Mouse (Mus musculus): Measurements from ENCODE around the gene Prr5l.

Gene Prr5l

GRCm38 (mm10) chr2:101721835-101722234, 161.0 kb downstream of the Prr5l start:
- no peak for DNase-seq

GRCm38 (mm10) chr2:101717162-101717561, 165.7 kb downstream of the Prr5l start:
- DNase-seq: no peak

- peak; percentile 60 for DNase-seq
Measured at GRCm38 (mm10) chr2:101715650-101716323, 167.0 kb downstream of the Prr5l start.

GRCm38 (mm10) chr2:101711608-101712007, 171.2 kb downstream of the Prr5l start:
- no peak for DNase-seq

- peak; percentile 53 for DNase-seq
Measured at GRCm38 (mm10) chr2:101705941-101706485, 176.8 kb downstream of the Prr5l start.

GRCm38 (mm10) chr2:101699284-101699683, 183.5 kb downstream of the Prr5l start:
- DNase-seq: no peak

- DNase-seq: no peak
Measured at GRCm38 (mm10) chr2:101695584-101695983, 187.2 kb downstream of the Prr5l start.

- peak; percentile 47 for DNase-seq
Measured at GRCm38 (mm10) chr2:101693577-101694215, 189.1 kb downstream of the Prr5l start.

- no peak for DNase-seq
Measured at GRCm38 (mm10) chr2:101693043-101693442, 189.8 kb downstream of the Prr5l start.

GRCm38 (mm10) chr2:101690252-101690827, 192.5 kb downstream of the Prr5l start:
- DNase-seq: no peak

- no peak for DNase-seq
Measured at GRCm38 (mm10) chr2:101688011-101688410, 194.8 kb downstream of the Prr5l start.

GRCm38 (mm10) chr2:101684421-101684820, 198.4 kb downstream of the Prr5l start:
- no peak for DNase-seq

- no peak for DNase-seq
Measured at GRCm38 (mm10) chr2:101679164-101679784, 203.6 kb downstream of the Prr5l start.

- DNase-seq: peak; percentile 94
Measured at GRCm38 (mm10) chr2:101678236-101679021, 204.4 kb downstream of the Prr5l start, which contains the start of gene Traf6. TSS of gene Traf6 (plus strand) at chr2:101678429.

- DNase-seq: no peak
Measured at GRCm38 (mm10) chr2:101673547-101673946, 209.3 kb downstream of the Prr5l start.

GRCm38 (mm10) chr2:101668751-101669150, 214.1 kb downstream of the Prr5l start:
- DNase-seq: no peak

- DNase-seq: no peak
Measured at GRCm38 (mm10) chr2:101665703-101666092, 217.1 kb downstream of the Prr5l start.

GRCm38 (mm10) chr2:101665058-101665702, 217.6 kb downstream of the Prr5l start:
- peak; percentile 87 for DNase-seq

All from kidney, postnatal 10 days (tissue).